Mouse (Mus musculus) heart, postnatal 10 days (tissue): ENCODE results near the gene Pin1rt1. TPM values are rescaled to one million over a fixed set of nuclear protein-coding genes. Genes with fewer than 3 reads are reported as not detected.

Experiments used
- DNase-seq, 2 experiments: peaks; one replicate each; pipeline ENCODE4 v3.0.0; 2021
- intact Hi-C: fragments of 180-260 bp; cut with DNase I; formaldehyde crosslinking; loops from one replicate; pipeline ENCODE4 v1.15.1; 2025
- total RNA-seq, 2 experiments: library from RNA; stranded (reverse); gene quantifications; 2 replicates each; pipeline ENCODE4 v1.2.3; 2021

Gene Pin1rt1
- total RNA-seq, result not detected

GRCm38 (mm10) chr2:104716279-104716678, at the start of gene Pin1rt1:
Gene Pin1rt1, minus strand, starts transcription at chr2:104716379.
- intact Hi-C loops, result no loop called here
- no peak for DNase-seq

GRCm38 (mm10) chr2:104764018-104764417, 47.8 kb upstream of the Pin1rt1 start:
- no peak for DNase-seq
- intact Hi-C loops, result no loop called here

GRCm38 (mm10) chr2:104763134-104763703, 47.0 kb upstream of the Pin1rt1 start:
- intact Hi-C loops, result no loop called here
- DNase-seq, result no peak

- no peak for DNase-seq
- intact Hi-C loops, result no loop called here
Observed at GRCm38 (mm10) chr2:104750611-104751010, 34.4 kb upstream of the Pin1rt1 start.

GRCm38 (mm10) chr2:104748652-104749183, 32.5 kb upstream of the Pin1rt1 start:
- intact Hi-C loops, result loop anchor here (2.0 kb wide), 1 partner anchor 64 kb away; no protein-coding TSS in a partner anchor
- no peak for DNase-seq

GRCm38 (mm10) chr2:104746251-104746650, 30.1 kb upstream of the Pin1rt1 start:
- intact Hi-C loops, result no loop called here
- no peak for DNase-seq

- intact Hi-C loops, result no loop called here
- DNase-seq, result no peak
Observed at GRCm38 (mm10) chr2:104743971-104744370, 27.8 kb upstream of the Pin1rt1 start.

- DNase-seq, result peak; percentile 18 to 20
- intact Hi-C loops, result no loop called here
Observed at GRCm38 (mm10) chr2:104743160-104743559, 27.0 kb upstream of the Pin1rt1 start.

- DNase-seq, result peak; percentile 93
- intact Hi-C loops, result no loop called here
Observed at GRCm38 (mm10) chr2:104742741-104743064, 26.5 kb upstream of the Pin1rt1 start, which contains the start of gene Depdc7. Gene Depdc7, minus strand, starts transcription at chr2:104742878.

GRCm38 (mm10) chr2:104741896-104742740, 25.9 kb upstream of the Pin1rt1 start:
- intact Hi-C loops, result no loop called here
- DNase-seq, result no peak

GRCm38 (mm10) chr2:104741015-104741758, 25.0 kb upstream of the Pin1rt1 start:
- intact Hi-C loops, result no loop called here
- no peak for DNase-seq

- intact Hi-C loops, result no loop called here
- no peak for DNase-seq
Observed at GRCm38 (mm10) chr2:104740248-104740949, 24.2 kb upstream of the Pin1rt1 start.

GRCm38 (mm10) chr2:104739691-104740090, 23.5 kb upstream of the Pin1rt1 start:
- DNase-seq, result no peak
- intact Hi-C loops, result no loop called here

GRCm38 (mm10) chr2:104736241-104736640, 20.1 kb upstream of the Pin1rt1 start:
- no peak for DNase-seq
- intact Hi-C loops, result no loop called here

GRCm38 (mm10) chr2:104732562-104733256, 16.5 kb upstream of the Pin1rt1 start:
- no peak for DNase-seq
- intact Hi-C loops, result no loop called here

GRCm38 (mm10) chr2:104732033-104732444, 15.9 kb upstream of the Pin1rt1 start:
- intact Hi-C loops, result no loop called here
- DNase-seq, result peak in 1 of 2 experiments; percentile 7

- DNase-seq, result no peak
- intact Hi-C loops, result no loop called here
Observed at GRCm38 (mm10) chr2:104727369-104727768, 11.2 kb upstream of the Pin1rt1 start.

- DNase-seq, result no peak
Observed at GRCm38 (mm10) chr2:104722021-104722420, 5.8 kb upstream of the Pin1rt1 start.

GRCm38 (mm10) chr2:104717827-104718226, 1.6 kb upstream of the Pin1rt1 start:
- intact Hi-C loops, result no loop called here
- no peak for DNase-seq

More at GRCm38 (mm10) chr2:104722021-104722420, 5.8 kb upstream of the Pin1rt1 start:
- intact Hi-C loops, result no loop called here

GRCm38 (mm10) chr2:104717231-104717735, 1.1 kb upstream of the Pin1rt1 start:
- peak in 1 of 2 experiments; percentile 38 for DNase-seq
- intact Hi-C loops, result no loop called here
